Mouse (Mus musculus): ENCODE measurements at regions not wholly inside any gene's neighbourhood (a gene's known extent, or its start where the extent isn't known, plus 50 kb on each side); places are given as distances from the start of the nearest gene placed in this dataset.

- TF ChIP-seq POLR2AphosphoS5 (IDR thresholded peaks at IDR 0.05; ENCODE audit: insufficient replicate concordance, low read depth, low read length), result no peak
- TF ChIP-seq CTCF (IDR thresholded peaks at IDR 0.05; ENCODE audit: low read depth, low read length), result no peak
- no peak for TF ChIP-seq TAL1 (conservative IDR thresholded peaks at IDR 0.05; ENCODE audit: low read depth, low read length)
- no peak for TF ChIP-seq GATA1 (IDR thresholded peaks at IDR 0.05; ENCODE audit: borderline replicate concordance, low read length)
Observed at GRCm38 (mm10) chr9:61271769-61272352, 100.3 kb upstream of the Tle3 start.
